Mouse (Mus musculus) fat pad, adult 2 months (tissue): ENCODE results near the gene Cyp27b1.
"Not testable (repeated sequence)": the region's sequence is repeated elsewhere in the genome, so short reads cannot be mapped to it uniquely, and the experiment has no call there.

Experiments
- DNase-seq: peaks from one replicate; pipeline ENCODE4 v3.0.0-alpha.2; 2011; ENCODE audit warnings: low read depth, low spot score; ENCODE audit errors: extremely low read depth

The Cyp27b1 gene

DNA sequence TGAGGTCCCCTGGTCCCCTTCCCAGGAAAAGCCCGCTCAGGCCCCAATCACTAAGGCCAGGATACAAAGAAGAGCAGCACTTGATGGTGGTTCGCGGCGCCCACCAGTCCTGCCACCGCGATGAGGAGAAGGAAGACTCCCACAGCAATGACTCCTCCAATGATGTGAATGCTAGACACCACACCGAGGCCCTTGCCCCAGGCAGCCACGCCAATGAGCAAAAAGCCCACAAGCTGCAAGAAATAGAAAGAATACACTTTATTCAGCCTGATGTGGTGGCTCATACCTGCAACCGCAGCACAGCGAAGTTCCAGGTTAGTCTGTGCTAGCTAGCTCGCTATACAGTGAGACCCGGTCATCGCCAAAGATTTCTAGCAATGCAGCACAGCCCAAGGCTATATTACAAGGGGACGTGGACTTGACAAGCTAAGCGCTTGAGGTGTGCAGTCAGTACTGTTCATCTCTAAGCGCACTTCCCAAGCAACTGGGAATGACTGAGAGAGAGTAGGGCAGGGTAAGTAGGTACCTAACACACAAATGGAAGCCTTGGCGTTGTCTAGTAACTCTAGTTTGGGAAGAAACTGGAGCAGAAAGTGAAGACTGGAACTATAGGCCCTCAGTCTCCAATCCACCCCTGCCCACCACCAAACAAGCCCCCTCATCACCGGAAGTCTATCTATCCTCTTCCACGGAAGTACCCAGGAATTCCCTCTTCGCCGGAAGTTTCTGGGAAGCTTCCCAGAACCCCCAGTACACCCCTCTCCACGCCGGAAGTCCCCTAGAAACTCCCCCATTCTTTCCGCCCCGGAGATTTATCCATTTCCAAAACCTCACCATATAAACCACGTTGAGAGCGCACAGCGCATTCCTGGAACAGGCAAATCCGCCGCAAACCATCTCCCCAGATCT, 21.5 kb downstream of the Cyp27b1 start:
- no peak for DNase-seq

DNA sequence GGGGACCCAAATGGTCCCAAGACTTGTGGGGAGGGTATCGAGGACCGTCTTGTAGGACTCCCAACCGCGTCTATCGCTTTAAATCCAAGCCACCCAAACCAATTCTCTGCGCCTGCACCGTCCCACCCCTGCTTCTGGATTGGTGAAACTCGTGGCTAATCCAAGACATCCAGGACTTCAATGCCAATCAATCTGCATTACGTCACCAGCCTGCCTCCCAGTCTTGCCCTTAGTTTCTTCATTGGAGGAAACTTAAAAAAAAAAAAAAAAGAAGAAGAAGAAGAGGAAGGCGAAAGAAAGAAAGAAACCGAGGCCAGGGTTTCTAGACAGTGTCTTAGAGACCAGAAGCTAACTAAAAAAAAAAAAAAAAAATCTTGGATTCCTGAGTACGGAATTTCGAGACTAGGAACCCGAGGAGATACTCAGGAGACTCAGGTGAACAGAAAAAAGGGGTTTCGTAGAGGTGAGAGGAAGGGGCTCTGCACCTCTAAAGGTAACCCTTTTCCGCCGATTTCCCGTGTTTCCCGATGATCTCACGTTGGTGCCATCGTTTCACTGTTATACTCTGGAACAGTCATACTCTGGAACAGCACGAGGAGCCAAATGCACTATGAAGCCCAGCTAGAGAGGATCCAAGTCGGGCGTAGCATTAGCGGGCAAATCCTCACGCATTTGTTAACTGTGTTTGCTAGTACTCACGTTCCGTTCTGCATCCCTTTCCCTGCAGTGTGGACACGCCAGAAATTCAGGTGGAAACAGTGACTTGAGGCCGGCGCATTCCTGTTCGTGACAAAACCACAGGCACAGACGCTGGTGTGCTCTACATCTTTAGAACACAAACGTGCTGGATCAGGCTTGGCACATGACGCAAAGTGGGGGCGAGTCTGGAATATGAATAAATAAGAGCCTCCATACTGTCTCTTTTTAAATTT, 22.4 kb downstream of the Cyp27b1 start, which contains the start of gene Tspan31:
Tspan31 (minus strand) TSS at position 75 of the 932 bp plus-strand sequence.
- peak; percentile 92 for DNase-seq

DNA sequence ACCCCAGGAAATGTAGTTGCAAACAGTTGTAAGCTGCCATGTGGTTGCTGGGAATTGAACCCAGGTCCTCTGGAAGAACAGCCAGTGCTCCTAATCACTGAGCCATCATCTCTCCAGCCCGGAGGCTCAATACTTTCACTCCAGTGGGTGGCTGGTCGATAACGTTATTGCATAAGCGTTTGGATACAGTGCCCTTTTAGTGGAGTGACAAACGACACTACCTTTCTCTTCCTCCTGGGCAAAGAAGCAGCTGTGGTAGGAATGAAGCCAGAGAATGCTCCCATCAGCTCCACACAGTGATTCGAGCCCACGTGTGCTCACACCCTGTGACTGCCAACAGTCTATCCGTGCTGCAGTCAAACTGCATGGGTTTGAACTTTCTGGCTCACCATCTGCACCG, 23.2 kb downstream of the Cyp27b1 start:
- DNase-seq: no peak

DNA sequence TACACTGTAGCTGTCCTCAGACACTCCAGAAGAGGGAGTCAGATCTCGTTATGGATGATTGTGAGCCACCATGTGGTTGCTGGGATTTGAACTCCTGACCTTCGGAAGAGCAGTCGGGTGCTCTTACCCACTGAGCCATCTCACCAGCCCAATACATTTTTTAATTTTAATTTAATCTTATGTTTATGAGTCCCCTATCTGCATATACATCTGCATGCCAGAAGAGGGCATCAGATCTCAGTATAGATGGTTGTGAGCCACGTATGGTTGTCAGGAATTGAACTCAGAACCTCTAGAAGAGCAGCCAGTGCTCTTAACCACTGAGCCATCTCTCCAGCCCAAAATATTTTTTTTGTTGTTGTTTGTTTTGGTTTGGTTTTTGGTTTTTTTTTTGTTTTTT, 24.2 kb downstream of the Cyp27b1 start:
- DNase-seq: not testable (repeated sequence)

DNA sequence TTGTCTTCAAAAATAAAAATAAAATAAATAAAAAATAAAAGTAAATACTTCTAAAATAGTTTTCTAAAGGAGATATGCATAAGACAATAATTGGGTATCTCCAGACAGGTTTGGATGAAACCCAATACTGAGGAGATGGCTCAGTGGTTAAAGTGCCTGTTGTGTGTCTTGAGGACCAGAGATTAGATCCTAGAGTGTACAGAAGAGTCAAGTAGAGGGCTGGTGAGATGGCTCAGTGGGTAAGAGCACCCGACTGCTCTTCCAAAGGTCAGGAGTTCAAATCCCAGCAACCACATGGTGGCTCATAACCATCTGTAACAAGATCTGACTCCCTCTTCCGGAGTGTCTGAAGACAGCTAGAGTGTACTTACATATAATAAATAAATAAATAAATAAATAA, 24.9 kb downstream of the Cyp27b1 start:
- not testable (repeated sequence) for DNase-seq

DNA sequence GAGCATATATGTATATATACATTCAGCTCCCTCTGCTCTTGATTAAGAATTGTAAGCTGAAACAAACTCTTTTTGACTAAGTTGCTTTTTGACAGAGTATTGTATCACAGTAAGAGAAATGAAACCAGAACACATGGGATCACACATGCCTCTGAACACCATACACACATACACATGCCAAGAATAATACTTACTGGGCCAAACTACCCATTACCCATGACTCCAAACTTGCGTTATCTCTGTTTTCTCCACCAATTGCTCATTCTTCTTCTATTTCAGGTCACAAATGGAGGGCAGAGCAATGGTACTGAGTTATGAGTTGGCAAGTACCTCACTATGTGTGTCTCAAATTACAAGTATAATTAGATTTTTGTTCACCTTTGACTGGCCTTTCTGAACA, 25.9 kb downstream of the Cyp27b1 start:
- no peak for DNase-seq

DNA sequence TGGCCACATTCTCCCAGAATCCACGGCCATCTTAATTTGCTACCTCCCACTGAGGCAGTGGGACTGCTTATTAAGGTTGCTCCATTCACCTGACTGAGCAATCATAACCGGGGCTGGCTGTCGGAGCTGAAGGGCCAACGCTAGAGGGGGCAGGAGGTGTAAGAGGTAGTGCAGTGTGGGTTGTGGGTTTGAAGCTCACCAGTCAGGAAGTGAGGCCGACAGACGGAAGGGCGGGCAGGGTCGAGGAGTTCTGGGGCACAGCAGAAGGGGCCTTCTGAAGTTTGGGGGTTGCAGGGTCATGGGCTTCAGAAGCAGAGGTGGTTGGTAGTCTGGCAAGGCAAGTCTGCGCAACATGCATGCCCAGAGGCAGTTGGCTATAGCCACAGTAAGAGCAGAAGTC, 27.0 kb downstream of the Cyp27b1 start, which contains the start of gene Agap2:
Agap2 (plus strand) TSS at position 205 of the 400 bp plus-strand sequence.
- no peak for DNase-seq

DNA sequence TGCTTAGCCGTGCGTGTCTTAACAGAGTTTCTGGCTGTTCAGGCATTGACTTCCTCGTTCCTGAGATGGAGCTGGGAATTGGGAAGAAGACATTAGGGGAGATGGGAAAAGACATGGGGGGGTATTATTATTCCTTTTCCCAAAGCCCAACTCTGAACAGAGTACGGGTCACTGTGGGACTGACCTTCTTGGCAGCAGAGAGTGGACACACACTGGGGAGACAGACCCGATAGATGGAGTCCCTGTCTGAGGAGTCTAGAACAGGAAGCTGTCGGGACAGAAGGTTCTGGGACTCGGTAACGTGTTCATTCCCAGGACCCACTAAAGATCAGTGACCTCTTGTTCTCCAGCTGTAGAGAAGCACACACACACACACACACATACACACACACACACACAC, 27.6 kb downstream of the Cyp27b1 start:
- DNase-seq: no peak

DNA sequence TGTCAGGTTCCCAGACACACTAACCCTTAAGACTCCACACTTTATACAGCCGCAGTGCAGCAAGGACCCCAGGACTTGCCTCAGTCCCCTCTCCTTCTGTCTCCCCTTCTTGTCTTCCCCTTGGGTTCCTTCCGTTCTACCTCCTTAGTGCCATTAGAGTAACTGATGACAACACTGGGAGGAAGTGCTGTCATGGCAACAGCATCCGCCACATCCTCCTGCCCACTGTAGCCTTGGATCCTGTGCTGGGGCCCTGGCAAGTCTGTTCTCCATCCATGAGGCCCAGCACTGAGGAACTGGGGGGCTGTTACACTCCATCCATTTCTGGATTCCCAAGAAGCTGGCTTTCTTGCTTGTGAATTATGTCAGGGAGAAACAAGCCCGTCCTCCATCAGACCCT, 28.0 kb downstream of the Cyp27b1 start:
- no peak for DNase-seq

DNA sequence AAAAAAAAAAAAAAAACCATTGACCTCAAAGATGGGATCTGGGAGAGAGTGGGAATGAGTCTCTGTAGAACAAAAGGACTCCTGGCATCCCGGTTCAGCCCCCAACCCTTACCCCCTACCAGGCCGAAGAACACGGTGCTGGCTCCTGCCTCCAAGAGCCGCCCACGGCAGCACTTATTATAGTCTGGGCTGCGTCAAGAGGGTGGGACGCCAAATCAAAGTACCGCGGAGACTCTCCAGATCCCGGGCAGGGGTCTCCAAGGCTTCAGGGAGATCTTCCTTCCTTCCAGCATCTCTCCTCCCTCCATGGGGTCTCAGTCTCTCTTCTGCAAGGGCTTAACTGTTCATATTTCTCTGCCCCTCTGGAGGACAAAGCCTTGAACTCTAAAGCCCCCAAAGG, 29.5 kb downstream of the Cyp27b1 start:
- no peak for DNase-seq

DNA sequence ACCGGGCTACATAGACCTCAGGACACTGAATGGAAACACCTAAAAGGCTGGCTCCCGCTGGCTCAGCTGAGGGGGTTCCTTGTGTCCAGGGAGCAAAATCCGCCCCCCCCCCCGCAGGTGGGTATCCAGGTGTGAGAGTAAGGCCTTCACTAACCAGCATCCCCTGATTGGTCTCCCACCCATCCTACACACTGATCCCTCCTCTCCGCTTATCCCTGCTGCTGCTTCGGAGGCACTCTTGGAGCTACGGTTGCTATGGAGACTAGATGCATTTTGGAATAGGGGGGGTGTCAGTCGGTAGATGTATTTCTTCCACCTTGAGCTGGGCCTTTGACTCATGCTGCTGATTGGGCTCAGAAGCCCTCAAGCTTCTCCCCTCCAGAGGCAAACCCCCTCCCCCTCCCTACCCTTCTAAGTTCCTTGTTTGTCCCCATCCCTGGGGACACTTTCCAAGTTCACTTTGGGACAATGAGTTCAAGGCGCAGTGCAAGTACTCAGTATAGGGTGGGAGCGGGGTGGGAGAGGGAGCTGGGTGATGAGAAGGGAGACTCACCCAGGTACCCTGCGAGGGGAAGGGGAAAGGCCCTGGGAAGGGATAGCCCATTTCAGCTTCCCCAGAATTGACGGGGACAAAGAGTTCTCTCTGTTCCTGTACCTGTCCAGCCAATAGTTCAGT, 30.1 kb downstream of the Cyp27b1 start:
- DNase-seq: no peak

DNA sequence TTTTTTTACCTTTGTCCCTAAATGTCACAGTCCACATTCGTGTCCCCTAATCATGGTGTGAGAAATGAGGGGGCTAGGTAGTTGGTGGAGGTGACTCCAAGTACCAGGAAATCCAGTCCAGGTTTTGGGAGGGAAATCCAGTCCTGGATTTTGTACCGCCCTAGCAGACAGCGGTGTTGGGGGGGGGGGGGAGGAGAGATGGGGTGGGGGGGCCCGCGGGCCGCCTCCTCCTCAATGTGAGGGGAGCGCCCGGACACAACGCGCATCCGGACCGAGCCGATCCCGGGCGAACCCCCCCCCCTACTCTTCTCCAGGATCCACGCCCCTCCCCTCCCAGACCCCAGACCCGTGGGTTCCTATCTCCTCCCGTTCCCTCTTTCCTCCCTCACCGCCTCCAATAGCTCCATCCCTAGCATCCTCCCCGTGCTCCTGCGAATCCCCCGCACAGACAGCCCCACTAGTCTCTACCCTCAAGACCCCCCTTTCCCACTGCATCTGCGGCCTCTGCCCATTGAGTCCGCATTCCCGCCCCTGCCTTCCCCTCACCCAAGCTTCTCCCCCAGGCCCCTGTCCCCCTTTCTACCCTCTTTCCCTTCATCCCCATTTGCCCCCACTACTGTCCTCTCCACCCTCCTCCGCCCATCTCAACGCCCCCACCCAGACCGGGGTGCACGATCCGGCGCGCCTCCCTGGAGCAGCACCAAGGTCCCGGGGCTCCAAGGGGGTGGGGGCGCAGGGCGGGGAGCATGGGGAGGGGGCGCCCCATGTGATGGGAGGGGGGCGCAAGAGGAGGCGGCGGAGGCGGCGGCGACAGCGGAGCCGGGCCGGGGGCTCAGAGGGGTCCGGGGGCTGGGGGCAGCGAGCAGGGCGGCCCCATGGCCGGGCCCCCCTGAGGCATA, 30.9 kb downstream of the Cyp27b1 start:
- DNase-seq: no peak

DNA sequence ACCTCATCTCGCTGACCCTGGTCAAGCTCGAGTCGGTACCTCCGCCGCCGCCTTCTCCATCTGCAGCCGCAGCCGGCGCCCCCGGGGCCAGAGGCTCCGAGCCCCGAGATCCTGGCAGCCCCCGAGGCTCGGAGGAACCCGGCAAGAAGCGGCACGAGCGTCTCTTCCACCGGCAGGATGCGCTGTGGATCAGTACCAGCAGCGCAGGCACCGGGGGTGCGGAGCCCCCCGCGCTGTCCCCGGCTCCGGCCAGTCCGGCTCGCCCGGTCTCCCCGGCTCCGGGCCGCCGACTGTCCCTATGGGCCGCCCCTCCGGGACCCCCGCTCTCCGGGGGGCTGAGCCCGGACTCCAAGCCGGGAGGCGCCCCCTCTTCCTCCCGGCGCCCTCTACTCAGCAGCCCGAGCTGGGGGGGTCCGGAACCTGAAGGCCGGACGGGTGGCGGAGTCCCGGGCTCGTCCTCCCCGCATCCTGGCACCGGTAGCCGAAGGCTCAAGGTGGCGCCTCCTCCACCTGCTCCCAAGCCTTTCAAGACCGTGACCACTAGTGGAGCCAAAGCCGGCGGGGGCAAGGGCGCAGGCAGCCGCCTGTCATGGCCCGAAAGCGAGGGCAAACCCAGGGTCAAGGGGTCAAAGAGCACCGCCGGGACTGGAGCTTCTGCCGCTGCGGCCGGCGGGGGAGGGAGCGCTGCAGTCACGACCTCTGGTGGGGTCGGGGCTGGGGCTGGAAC, 31.8 kb downstream of the Cyp27b1 start:
- DNase-seq: no peak

DNA sequence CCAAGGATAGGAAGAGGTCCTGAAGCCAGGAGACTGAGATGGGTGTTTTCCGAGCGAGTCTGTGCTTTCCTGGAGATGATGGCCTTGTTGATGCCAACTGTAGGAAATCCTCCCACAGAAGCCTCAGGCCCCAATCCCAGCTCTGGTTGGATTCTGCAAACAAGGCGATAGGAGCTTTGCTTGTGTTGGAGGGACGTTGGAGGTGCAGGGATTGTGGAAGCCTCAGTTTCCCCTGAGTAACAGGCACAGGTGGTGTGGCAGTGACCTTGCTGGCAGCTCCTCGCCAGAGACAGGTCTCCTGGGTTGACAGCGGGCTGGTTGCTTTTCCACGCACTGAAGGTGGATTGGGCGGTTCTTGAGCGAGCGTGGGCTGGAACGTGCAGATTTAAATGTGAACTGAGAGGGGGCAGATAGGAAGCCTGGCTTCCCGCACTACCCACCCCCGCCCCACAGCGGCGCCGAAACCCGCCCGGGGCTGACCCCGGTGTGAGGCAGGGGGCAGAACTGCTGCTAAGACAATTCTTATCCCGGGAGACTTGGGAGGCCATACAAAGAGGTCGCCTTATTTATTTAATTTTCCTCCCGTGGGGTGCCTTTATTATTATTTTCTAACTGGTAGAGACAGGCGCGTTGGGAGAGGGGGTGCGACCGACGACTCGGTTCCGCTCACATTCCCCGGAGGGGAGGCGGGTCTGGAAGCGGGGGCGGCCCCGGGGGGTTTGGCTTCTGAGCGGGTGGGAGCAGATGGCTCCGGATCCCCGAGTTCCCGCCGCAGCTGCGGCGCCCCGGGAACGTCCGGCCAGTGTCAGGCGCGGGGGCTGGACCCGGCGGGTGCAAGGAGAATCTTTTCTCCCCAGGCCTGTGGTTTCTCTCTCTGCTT, 33.1 kb downstream of the Cyp27b1 start:
- DNase-seq: no peak

DNA sequence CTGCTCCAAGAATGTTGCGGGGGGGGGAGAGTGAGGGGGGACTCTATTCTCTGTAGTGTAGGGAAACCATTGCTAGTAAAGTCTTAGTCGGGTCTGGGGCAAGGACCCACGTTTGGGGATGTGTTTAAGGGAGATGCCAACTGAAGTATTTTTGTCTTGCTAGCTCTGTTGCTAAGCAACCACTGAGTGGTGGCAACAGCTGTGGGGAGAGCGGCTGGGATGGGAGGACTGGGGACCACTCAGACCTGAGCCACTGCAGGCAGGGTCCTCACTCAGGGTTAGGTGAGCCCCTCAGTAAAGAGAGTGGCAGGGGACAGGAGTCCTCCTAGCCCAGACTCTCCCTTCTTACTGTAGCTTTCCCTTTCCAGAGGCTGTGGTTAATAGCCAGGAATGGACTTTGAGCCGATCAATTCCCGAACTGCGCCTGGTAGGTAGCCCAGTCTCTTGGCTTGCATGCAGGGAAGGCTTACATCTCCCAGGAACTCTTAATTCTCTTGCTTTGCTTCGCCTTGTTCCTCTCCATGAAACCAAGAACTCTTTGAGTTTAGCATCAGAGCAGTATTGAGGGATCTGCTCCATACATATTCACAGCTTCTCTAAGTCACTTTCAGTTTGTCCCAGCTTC, 34.1 kb downstream of the Cyp27b1 start:
- DNase-seq: no peak

DNA sequence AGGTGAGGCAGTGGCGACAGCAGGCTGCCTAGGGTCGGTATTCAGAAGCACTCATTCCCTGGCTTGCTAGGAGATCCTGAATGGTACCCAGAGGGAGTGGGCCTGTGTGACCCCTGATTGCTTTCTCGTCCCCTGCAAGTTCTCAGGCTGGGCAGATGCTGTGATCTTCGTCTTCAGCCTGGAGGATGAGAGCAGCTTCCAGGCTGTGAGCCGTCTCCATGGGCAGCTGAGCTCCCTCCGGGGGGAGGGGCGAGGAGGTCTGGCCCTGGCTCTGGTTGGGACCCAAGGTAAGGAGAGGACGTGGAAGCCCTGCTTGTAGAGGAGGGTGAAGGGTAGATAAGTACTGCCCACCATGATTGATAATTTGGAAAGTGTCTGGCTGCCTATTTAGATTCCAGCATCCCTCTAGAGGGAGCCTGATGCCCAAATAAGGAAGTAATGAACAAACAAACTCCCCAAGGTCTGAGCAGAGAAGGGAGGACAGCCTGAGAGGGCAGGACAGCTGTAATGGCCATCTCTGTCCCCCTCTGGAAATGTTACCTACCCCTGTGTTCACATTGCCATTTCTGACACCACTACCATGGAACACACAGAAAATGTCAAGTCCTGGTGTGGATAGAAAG, 35.4 kb downstream of the Cyp27b1 start:
- DNase-seq: no peak

DNA sequence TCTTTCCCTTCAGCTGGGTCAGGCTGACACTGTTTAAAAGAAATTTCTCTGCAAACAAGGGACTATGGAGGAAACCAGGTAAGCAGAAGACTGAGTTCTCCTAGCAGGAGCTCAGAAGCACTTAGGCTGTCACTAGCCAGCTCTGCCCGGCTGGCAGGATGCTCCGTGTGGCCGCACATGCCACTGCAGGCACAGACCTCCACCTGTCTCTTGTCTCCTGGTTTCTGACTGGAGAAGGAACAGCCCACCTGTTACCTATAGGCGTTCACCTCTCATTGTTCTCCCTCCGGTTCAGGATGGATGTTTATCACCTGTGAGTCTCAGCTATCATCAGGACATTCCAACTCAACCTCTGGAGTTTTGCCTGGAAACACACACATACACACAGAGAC, 35.9 kb downstream of the Cyp27b1 start:
- DNase-seq: no peak

DNA sequence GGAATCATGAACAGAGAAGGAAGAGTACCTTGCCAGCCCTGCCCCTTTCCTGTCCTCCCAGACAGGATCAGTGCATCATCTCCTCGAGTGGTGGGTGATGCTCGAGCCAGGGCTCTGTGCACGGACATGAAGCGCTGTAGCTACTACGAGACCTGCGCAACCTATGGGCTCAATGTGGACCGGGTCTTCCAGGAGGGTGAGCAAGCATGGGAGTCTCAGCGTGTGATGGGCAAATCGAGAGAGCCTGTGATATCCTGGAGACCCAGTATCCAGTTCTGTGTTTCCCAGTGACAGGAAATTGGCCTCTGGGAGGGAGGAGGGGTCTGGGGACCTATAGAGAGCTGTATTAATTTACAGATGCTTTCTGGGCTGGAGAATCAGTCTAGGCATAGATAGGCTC, 37.0 kb downstream of the Cyp27b1 start:
- no peak for DNase-seq
